9 mouse cellular contexts compared by ENCODE assay signal in the genomic region with DNA sequence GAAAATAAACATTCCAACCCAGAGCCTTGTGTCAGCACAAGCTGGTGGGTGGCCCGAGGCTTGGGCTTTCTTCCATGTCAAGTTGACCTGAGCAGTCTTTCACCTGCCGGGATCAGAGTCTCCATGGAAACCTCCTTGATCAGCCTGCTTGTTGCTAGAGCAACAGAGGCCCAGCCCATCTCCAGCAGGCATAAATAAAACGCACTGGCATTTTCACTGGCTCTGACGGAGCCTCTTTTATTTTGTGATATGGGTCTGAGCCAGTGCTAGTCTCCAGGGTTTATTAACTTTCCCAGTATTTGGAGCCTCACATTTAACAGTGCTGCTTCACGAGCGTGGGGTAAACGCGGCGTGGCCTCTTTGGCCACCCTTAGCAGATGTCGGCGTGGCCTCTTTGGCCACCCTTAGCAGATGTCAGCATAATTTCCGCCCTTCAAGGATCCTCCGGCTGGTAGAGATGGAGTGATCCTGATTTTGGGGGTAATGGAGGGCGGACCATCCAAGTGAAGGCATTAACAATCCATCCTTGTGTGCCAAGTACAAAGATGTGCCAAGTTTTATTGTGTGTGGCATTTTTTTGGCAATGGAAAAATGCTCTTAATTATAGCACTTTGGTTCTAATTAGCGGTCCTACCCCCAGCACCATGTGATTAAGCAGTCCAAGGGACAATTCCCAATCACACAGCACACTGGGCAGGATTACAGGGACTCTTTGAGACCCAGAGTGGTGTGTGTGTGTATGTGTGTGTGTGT. TPM values are rescaled to one million over a fixed set of nuclear protein-coding genes. Genes with fewer than 3 reads are reported as not detected.
DNase-seq lines count a peak whose midpoint lies in the region; ATAC-seq lines count a peak whose summit lies in the region.
"Had no signal": no experiment of that assay in that cellular context is flagged by ENCODE, and none has a peak within 500 bp of the region (broad histone marks: within the 10 kb centered on the region; RNA-seq: fewer than 3 reads in every experiment).

No protein-coding gene starts in this region.

- H3K27ac ChIP-seq in limb, embryonic 15.5 days: peak overlapping the region; percentile 82
- H3K27ac ChIP-seq: macrophage had no signal

- H3K36me3 ChIP-seq in limb, embryonic 15.5 days: no peaks in the 10 kb centered on the region

- ATAC-seq in limb, embryonic 15.5 days (ENCODE audit: insufficient number of reproducible peaks, low FRiP score, low TSS enrichment, low read depth): peak; percentile 59

- peaks cover 61% of the 10 kb centered on the region for H3K4me1 ChIP-seq in limb, embryonic 15.5 days

- 20% methylated on average over 15 of the region's 15 CpGs for whole genome bisulfite sequencing in limb, embryonic 15.5 days

- peak overlapping the region; percentile 9; the same call in 1 of the 2 replicates for H3K4me3 ChIP-seq in limb, embryonic 15.5 days

- H3K4me2 ChIP-seq in limb, embryonic 15.5 days: peak overlapping the region; percentile 24

- no peaks in the 10 kb centered on the region for H3K9me3 ChIP-seq in limb, embryonic 15.5 days

- no peak overlapping the region for H3K9ac ChIP-seq in limb, embryonic 15.5 days

- peak; percentile 71 for DNase-seq in adrenal gland, adult 2 months
- peak; percentile 88 for DNase-seq in cerebellum, adult 9-10 months
- DNase-seq in forelimb bud, embryonic 11.5 days (ENCODE audit: low read depth, low spot score): peak; percentile 64
- peak; percentile 87 for DNase-seq in kidney, postnatal 14 days
- DNase-seq in retina, embryonic 14.5 days (ENCODE audit: low spot score): peak; percentile 93
- no peak for DNase-seq in gastrocnemius, postnatal 4 days (ENCODE audit: low spot score in 2 of 2)
- DNase-seq in spleen, adult 18-20 months: no peak

- H3K27me3 ChIP-seq in limb, embryonic 15.5 days: no peaks in the 10 kb centered on the region

RNA-seq across cellular contexts. Expression of a gene that starts 39.2 kb away (rescaled TPM):
- 100 to 1,000 TPM in 1 of 2 experiments, 10 to 100 TPM in 1; 75.5 to 102 TPM for total RNA-seq in adrenal gland, adult 2 months (2021)
- 2.5 and 2.6 TPM in 2 replicates for polyA plus RNA-seq in adrenal gland, adult 2 months (2012; rRNA removed)
- polyA plus RNA-seq in limb, embryonic 15.5 days (2015; fragmentation: Nextera tagmentation; extraction: Ambion mirVana): 98.4 and 108 TPM in 2 replicates
- 10 to 100 TPM; 47.6 to 48.9 TPM for total RNA-seq in gastrocnemius, postnatal 4 days (2021)

Comparison
In these comparisons a context has a peak if more than half of its experiments do, and no peak if none do; other contexts are left out.
1. DNase-seq: peak in adrenal gland, adult 2 months (single experiment), cerebellum, adult 9-10 months (single experiment), forelimb bud, embryonic 11.5 days (single experiment), kidney, postnatal 14 days (single experiment) and retina, embryonic 14.5 days (single experiment); none in gastrocnemius, postnatal 4 days (0 of 2) and spleen, adult 18-20 months (0 of 2).